Mouse (Mus musculus) stomach, embryonic 16.5 days (tissue): ENCODE results near the gene Cacna1a. TPM values are rescaled to one million over a fixed set of nuclear protein-coding genes. Genes with fewer than 3 reads are reported as not detected.
A peak's percentile ranks its signal among the peaks of the same experiment; 100 is the strongest.

Source experiments
- ATAC-seq: fragments of 200-750 bp; cut with Nextera tagmentation; 2 replicates; pipeline ENCODE4 v1.8.0; 2017; ENCODE audit warnings: moderate number of reproducible peaks, moderate TSS enrichment; ENCODE audit not compliant: insufficient read depth, low FRiP score
- H3K27ac ChIP-seq: fragments of 300-500 bp; sonication (generic); 2 replicates; pipeline ENCODE4 v1.5.1; 2014; ENCODE audit warnings: low read length
- H3K27me3 ChIP-seq: fragments of 300-500 bp; sonication (generic); 2 replicates; pipeline ENCODE4 v1.6.1; 2014; ENCODE audit warnings: low read length, control low read depth, mixed read lengths; ENCODE audit not compliant: control insufficient read depth, insufficient read depth
- H3K36me3 ChIP-seq: fragments of 300-500 bp; sonication (generic); 2 replicates; pipeline ENCODE4 v1.6.1; 2014; ENCODE audit warnings: low read length; ENCODE audit not compliant: control insufficient read depth, insufficient read depth
- H3K4me1 ChIP-seq: fragments of 300-500 bp; sonication (generic); 2 replicates; pipeline ENCODE4 v1.6.1; 2014; ENCODE audit warnings: low read length, control low read depth, mixed read lengths; ENCODE audit not compliant: control insufficient read depth, insufficient read depth
- H3K4me2 ChIP-seq: fragments of 300-500 bp; sonication (generic); 2 replicates; pipeline ENCODE4 v1.6.1; 2014; ENCODE audit warnings: low read depth, low read length, mixed read lengths
- H3K4me3 ChIP-seq: fragments of 300-500 bp; sonication (generic); replicated peaks from 2 replicates; pipeline ENCODE4 v1.5.1; 2014; ENCODE audit warnings: mild to moderate bottlenecking, low read length
- H3K9ac ChIP-seq: fragments of 300-500 bp; sonication (generic); 2 replicates; pipeline ENCODE4 v1.6.1; 2014; ENCODE audit warnings: low read length
- H3K9me3 ChIP-seq: fragments of 300-500 bp; sonication (generic); replicated peaks from 2 replicates; pipeline ENCODE4 v1.6.1; 2016; ENCODE audit warnings: low read length, control low read depth; ENCODE audit not compliant: control insufficient read depth
- WGBS: fragments of 180-500 bp; shearing (Covaris S2); extraction: QIAGEN DNeasy Blood & Tissue Kit; methylation state at CpG from one replicate; pipeline ENCODE4 v1.1.7; 2014; 5-methylcytosine and 5-hydroxymethylcytosine counted together
- polyA plus RNA-seq: library from polyadenylated mRNA; unstranded; fragments of >200 nt; fragmentation: Nextera tagmentation; extraction: Ambion mirVana; gene quantifications from 2 replicates; pipeline ENCODE4 v1.2.1, GENCODE M21; 2015

Gene Cacna1a
- polyA plus RNA-seq, 1 experiment from 2014 or later = 2.0 TPM

GRCm38 (mm10) chr8:84388773-84389172 lies 533 bp downstream of the Cacna1a start:
- no peaks in the 10 kb centered on the region for H3K36me3 ChIP-seq
- no peaks in the 10 kb centered on the region for H3K9me3 ChIP-seq
- peak overlapping the region; percentile 21; the same call in 1 of the 2 replicates for H3K27ac ChIP-seq
- H3K4me2 ChIP-seq = no peak overlapping the region
- peaks cover 12% of the 10 kb centered on the region for H3K4me1 ChIP-seq
- 26% methylated on average over 9 of the region's 9 CpGs for WGBS
- H3K4me3 ChIP-seq = no peak overlapping the region
- ATAC-seq = peak; percentile 85
- H3K9ac ChIP-seq = no peak overlapping the region
- H3K27me3 ChIP-seq = no peaks in the 10 kb centered on the region

GRCm38 (mm10) chr8:84389173-84389572 lies 933 bp downstream of the Cacna1a start:
- no peak for ATAC-seq
- Histone ChIP-seq H3K9me3 (no peaks in the 10 kb centered on the region), H3K9ac (no peak overlapping the region), H3K4me3 (no peak overlapping the region), H3K4me1 (peaks cover 12% of the 10 kb centered on the region), H3K4me2 (no peak overlapping the region), H3K27ac (no peak overlapping the region; the same call in 1 of the 2 replicates), H3K27me3 (no peaks in the 10 kb centered on the region), H3K36me3 (no peaks in the 10 kb centered on the region)
- 74% methylated on average over 3 of the region's 3 CpGs for WGBS

GRCm38 (mm10) chr8:84391611-84392010 lies 3.4 kb downstream of the Cacna1a start:
- no peaks in the 10 kb centered on the region for H3K27me3 ChIP-seq
- H3K4me3 ChIP-seq = no peak overlapping the region
- H3K36me3 ChIP-seq = no peaks in the 10 kb centered on the region
- H3K9me3 ChIP-seq = no peaks in the 10 kb centered on the region
- WGBS = 81% methylated on average over 5 of the region's 5 CpGs
- no peak overlapping the region for H3K4me2 ChIP-seq
- H3K4me1 ChIP-seq = peaks cover 12% of the 10 kb centered on the region
- no peak overlapping the region for H3K27ac ChIP-seq
- ATAC-seq = no peak
- H3K9ac ChIP-seq = no peak overlapping the region

- Histone ChIP-seq H3K27ac (no peak overlapping the region), H3K4me2 (no peak overlapping the region), H3K9me3 (no peaks in the 10 kb centered on the region), H3K36me3 (no peaks in the 10 kb centered on the region), H3K4me3 (no peak overlapping the region), H3K9ac (no peak overlapping the region), H3K27me3 (no peaks in the 10 kb centered on the region), H3K4me1 (no peaks in the 10 kb centered on the region)
- 70% methylated on average over 6 of the region's 6 CpGs for WGBS
- no peak for ATAC-seq
Observed at GRCm38 (mm10) chr8:84395751-84396457, 7.7 kb downstream of the Cacna1a start.

GRCm38 (mm10) chr8:84413886-84414851 lies 25.9 kb downstream of the Cacna1a start:
- H3K27me3 ChIP-seq = peaks cover 33% of the 10 kb centered on the region
- H3K9ac ChIP-seq = peak overlapping the region; percentile 68
- H3K27ac ChIP-seq = 0 out of 2 replicates have a peak overlapping the region, but pooled peaks have one; percentile 5
- H3K4me1 ChIP-seq = peaks cover 7% of the 10 kb centered on the region
- peak; percentile 78; the same call in 1 of the 2 replicates for ATAC-seq
- WGBS = 2% methylated on average over 72 of the region's 72 CpGs
- H3K36me3 ChIP-seq = no peaks in the 10 kb centered on the region
- H3K4me3 ChIP-seq = peak overlapping the region; percentile 59
- peak overlapping the region; percentile 98 for H3K4me2 ChIP-seq
- no peaks in the 10 kb centered on the region for H3K9me3 ChIP-seq

- H3K9me3 ChIP-seq = no peaks in the 10 kb centered on the region
- WGBS = under 1% methylated on average over 18 of the region's 20 CpGs
- H3K4me3 ChIP-seq = peak overlapping the region; percentile 59
- H3K4me1 ChIP-seq = peaks cover 7% of the 10 kb centered on the region
- no peak for ATAC-seq
- H3K36me3 ChIP-seq = no peaks in the 10 kb centered on the region
- peak overlapping the region; percentile 68; the same call in 1 of the 2 replicates for H3K9ac ChIP-seq
- H3K27ac ChIP-seq = no peak overlapping the region
- H3K27me3 ChIP-seq = peaks cover 33% of the 10 kb centered on the region
- H3K4me2 ChIP-seq = peak overlapping the region; percentile 98
Observed at GRCm38 (mm10) chr8:84414918-84415317, 26.7 kb downstream of the Cacna1a start.

- H3K27me3 ChIP-seq = peaks cover 33% of the 10 kb centered on the region
Observed at GRCm38 (mm10) chr8:84415378-84415898, 27.2 kb downstream of the Cacna1a start.

GRCm38 (mm10) chr8:84416041-84416440 lies 27.8 kb downstream of the Cacna1a start:
- no peak overlapping the region for H3K27ac ChIP-seq
- peaks cover 7% of the 10 kb centered on the region for H3K4me1 ChIP-seq
- peak overlapping the region; percentile 59 for H3K4me3 ChIP-seq
- no peaks in the 10 kb centered on the region for H3K9me3 ChIP-seq
- 28% methylated on average over 14 of the region's 14 CpGs for WGBS
- H3K4me2 ChIP-seq = peak overlapping the region; percentile 98
- peaks cover 33% of the 10 kb centered on the region for H3K27me3 ChIP-seq
- ATAC-seq = no peak
- H3K36me3 ChIP-seq = no peaks in the 10 kb centered on the region
- H3K9ac ChIP-seq = no peak overlapping the region

More at GRCm38 (mm10) chr8:84415378-84415898, 27.2 kb downstream of the Cacna1a start:
- H3K9me3 ChIP-seq = no peaks in the 10 kb centered on the region
- H3K4me3 ChIP-seq = peak overlapping the region; percentile 59
- no peaks in the 10 kb centered on the region for H3K36me3 ChIP-seq
- H3K9ac ChIP-seq = peak overlapping the region; percentile 68; the same call in 1 of the 2 replicates
- H3K4me1 ChIP-seq = peaks cover 7% of the 10 kb centered on the region
- under 1% methylated on average over 44 of the region's 64 CpGs for WGBS
- H3K27ac ChIP-seq = no peak overlapping the region
- H3K4me2 ChIP-seq = peak overlapping the region; percentile 98
- ATAC-seq = 0 out of 2 replicates have a peak, but pooled peaks have one; percentile 24
